Comparison of ENCODE assay signal across 8 mouse cellular contexts in the genomic region with DNA sequence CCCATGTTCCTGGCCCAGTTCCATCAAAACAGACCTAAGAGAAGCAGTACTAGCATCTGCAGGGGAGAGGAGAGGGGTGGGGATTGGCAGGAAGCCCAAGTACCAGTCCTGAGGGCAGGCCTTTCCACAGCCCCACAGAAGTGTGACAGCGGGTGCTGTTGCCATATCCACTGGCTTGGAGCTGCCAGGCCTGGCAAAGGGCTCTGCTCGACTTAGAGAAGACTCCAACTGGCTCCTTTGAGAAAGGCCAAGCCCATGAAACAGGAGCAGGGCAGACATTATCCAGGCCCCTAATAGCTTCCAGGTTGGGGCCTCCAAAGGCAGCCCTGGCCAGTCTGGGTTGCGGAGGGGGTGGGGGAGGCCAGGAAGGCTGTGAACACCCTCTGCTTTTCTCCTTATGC. TPM values are rescaled to one million over a fixed set of nuclear protein-coding genes. Genes with fewer than 3 reads are reported as not detected.
DNase-seq lines count a peak whose midpoint lies in the region; ATAC-seq lines count a peak whose summit lies in the region.

No protein-coding gene starts in this region.

- intact Hi-C loops in left cerebral cortex, postnatal 10 days (cut with DNase I), result no loop called here
- intact Hi-C loops in left cerebral cortex, postnatal 25 days (cut with DNase I), result no loop called here
- intact Hi-C loops in left cerebral cortex, postnatal 36 days (cut with DNase I), result no loop called here

- DNase-seq in left cerebral cortex, postnatal 10 days (ENCODE audit: extremely low spot score in 1 of 2, low spot score in 2 of 2), result peak; percentile 28 to 77
- no peak for DNase-seq in left cerebral cortex, postnatal 25 days (ENCODE audit: low spot score in 2 of 2)
- peak; percentile 63 for DNase-seq in embryo, embryonic 11 days
- DNase-seq in gastrocnemius, postnatal 10 days, result peak; percentile 68
- peak; percentile 74 for DNase-seq in lung, postnatal 10 days
- DNase-seq in frontal cortex, postnatal 25 days (ENCODE audit: low spot score in 2 of 2), result no peak
- no peak for DNase-seq in left cerebral cortex, postnatal 36 days (ENCODE audit: low spot score in 2 of 2)

- no peak for ATAC-seq in monocyte, adult 5-6 weeks (replicated peaks; ENCODE audit: insufficient number of reproducible peaks, low FRiP score, low TSS enrichment, poor library complexity, severe bottlenecking)

RNA-seq across cellular contexts. Expression of gene Ccdc102a, which starts 3.2 kb away (rescaled TPM):
- 1 to 10 TPM; 2.6 to 3.3 TPM for total RNA-seq in left cerebral cortex, postnatal 10 days (2021)
- total RNA-seq in left cerebral cortex, postnatal 25 days (2021), result 1 to 10 TPM; 1.5 to 1.7 TPM
- 10 to 100 TPM; 10.3 to 15.1 TPM for total RNA-seq in gastrocnemius, postnatal 10 days (2021)
- 1 to 10 TPM; 1.8 to 1.9 TPM for total RNA-seq in left cerebral cortex, postnatal 36 days (2021)
- total RNA-seq in monocyte, adult 5-6 weeks (2017), result 1.1 to 11.3 TPM (median 1.8 TPM) in 3 replicates

RNA-seq across cellular contexts. Expression of gene Adgrg5, which starts 8.8 kb away (rescaled TPM):
- total RNA-seq in left cerebral cortex, postnatal 10 days (2021), result not detected
- not detected for total RNA-seq in left cerebral cortex, postnatal 25 days (2021)
- under 1 TPM; 0.07 to 0.09 TPM for total RNA-seq in gastrocnemius, postnatal 10 days (2021)
- total RNA-seq in left cerebral cortex, postnatal 36 days (2021), result not detected
- 0.86 to 2.6 TPM (median 1.9 TPM) in 3 replicates for total RNA-seq in monocyte, adult 5-6 weeks (2017)

RNA-seq across cellular contexts. Expression of gene Dok4, which starts 38.6 kb away (rescaled TPM):
- total RNA-seq in left cerebral cortex, postnatal 10 days (2021), result 10 to 100 TPM; 74.9 to 79.5 TPM
- total RNA-seq in left cerebral cortex, postnatal 25 days (2021), result 10 to 100 TPM; 23.2 to 25.6 TPM
- total RNA-seq in gastrocnemius, postnatal 10 days (2021), result 10 to 100 TPM; 11.4 TPM
- 10 to 100 TPM; 20.0 to 22.3 TPM for total RNA-seq in left cerebral cortex, postnatal 36 days (2021)
- total RNA-seq in monocyte, adult 5-6 weeks (2017), result 0.97 to 4.5 TPM (median 1.2 TPM) in 3 replicates

RNA-seq across cellular contexts. Expression of gene Polr2c, which starts 57.5 kb away (rescaled TPM):
- 10 to 100 TPM; 50.9 to 55.1 TPM for total RNA-seq in left cerebral cortex, postnatal 10 days (2021)
- total RNA-seq in left cerebral cortex, postnatal 25 days (2021), result 10 to 100 TPM; 67.4 to 76.6 TPM
- 10 to 100 TPM; 37.6 to 43.6 TPM for total RNA-seq in gastrocnemius, postnatal 10 days (2021)
- 10 to 100 TPM; 67.1 to 72.7 TPM for total RNA-seq in left cerebral cortex, postnatal 36 days (2021)
- total RNA-seq in monocyte, adult 5-6 weeks (2017), result 36.9 to 49.4 TPM (median 40.6 TPM) in 3 replicates

RNA-seq across cellular contexts. Expression of gene Adgrg1, which starts 59.9 kb away (rescaled TPM):
- total RNA-seq in left cerebral cortex, postnatal 10 days (2021), result 100 to 1,000 TPM; 122 to 128 TPM
- total RNA-seq in left cerebral cortex, postnatal 25 days (2021), result 10 to 100 TPM; 67.2 to 94.5 TPM
- 10 to 100 TPM; 15.6 to 18.0 TPM for total RNA-seq in gastrocnemius, postnatal 10 days (2021)
- total RNA-seq in left cerebral cortex, postnatal 36 days (2021), result 10 to 100 TPM; 73.3 to 74.2 TPM
- total RNA-seq in monocyte, adult 5-6 weeks (2017), result 2.2 to 16.6 TPM (median 4.6 TPM) in 3 replicates

Comparison
In these comparisons a context has a peak if more than half of its experiments do, and no peak if none do; other contexts are left out.
1. DNase-seq: peak in left cerebral cortex, postnatal 10 days (2 of 2), embryo, embryonic 11 days (single experiment), gastrocnemius, postnatal 10 days (single experiment) and lung, postnatal 10 days (single experiment); none in left cerebral cortex, postnatal 25 days (0 of 2), frontal cortex, postnatal 25 days (0 of 2) and left cerebral cortex, postnatal 36 days (0 of 2).